Mouse (Mus musculus) myocyte (in vitro differentiated cells): ENCODE data around the gene Atrnl1.

ENCODE experiments used
- CEBPB ChIP-seq: IDR thresholded peaks from 2 replicates; pipeline ENCODE4 v1.6.1; 2011; ENCODE audit warnings: mild to moderate bottlenecking, moderate library complexity; ENCODE audit not compliant: poor library complexity, insufficient read depth, severe bottlenecking
- MAX ChIP-seq: IDR thresholded peaks from one replicate; pipeline ENCODE4 v1.6.1; 2011; ENCODE audit warnings: low read depth, mild to moderate bottlenecking, control low read depth
- MYOD1 ChIP-seq, 3 experiments: IDR thresholded peaks; one replicate each; pipeline ENCODE4 v1.6.1; 2011; ENCODE audit warnings: control low read depth in 2 of 3, low read depth in 2 of 3, mild to moderate bottlenecking in 2 of 3, moderate library complexity in 1 of 3; ENCODE audit not compliant: insufficient read length in 2 of 3, control insufficient read depth in 1 of 3
- MYOG ChIP-seq, 3 experiments: IDR thresholded peaks; one replicate each; pipeline ENCODE4 v1.6.1; 2011; ENCODE audit warnings: control low read depth in 2 of 3, low read depth in 2 of 3, mild to moderate bottlenecking in 2 of 3; ENCODE audit not compliant: insufficient read length in 2 of 3, control insufficient read depth in 1 of 3, insufficient read depth in 1 of 3
- POLR2A ChIP-seq: IDR thresholded peaks from one replicate; pipeline ENCODE4 v1.6.1; 2011; ENCODE audit warnings: low read depth, mild to moderate bottlenecking, control low read depth, moderate library complexity; ENCODE audit not compliant: insufficient read length
- POLR2AphosphoS2 ChIP-seq: IDR thresholded peaks from one replicate; pipeline ENCODE4 v1.6.1; 2011; ENCODE audit warnings: low read depth, control low read depth; ENCODE audit not compliant: insufficient read length
- REST ChIP-seq: IDR thresholded peaks from one replicate; pipeline ENCODE4 v1.6.1; 2011; ENCODE audit warnings: mild to moderate bottlenecking, control low read depth, moderate library complexity; ENCODE audit not compliant: insufficient read depth, insufficient read length
- SRF ChIP-seq: IDR thresholded peaks from one replicate; pipeline ENCODE4 v1.6.1; 2011; ENCODE audit warnings: low read depth; ENCODE audit not compliant: control insufficient read depth, insufficient read length
- TCF12 ChIP-seq: IDR thresholded peaks from one replicate; pipeline ENCODE4 v1.6.1; 2011; ENCODE audit warnings: mild to moderate bottlenecking, control low read depth; ENCODE audit not compliant: poor library complexity, insufficient read depth, severe bottlenecking
- TCF3 ChIP-seq: IDR thresholded peaks from one replicate; pipeline ENCODE4 v1.6.1; 2011; ENCODE audit warnings: low read depth, control low read depth; ENCODE audit not compliant: insufficient read length
- USF1 ChIP-seq: IDR thresholded peaks from one replicate; pipeline ENCODE4 v1.6.1; 2011; ENCODE audit warnings: low read depth, mild to moderate bottlenecking, control low read depth, moderate library complexity

- TF ChIP-seq POLR2A (no peak), USF1 (no peak), TCF3 (no peak), MAX (no peak), MYOG (IDR thresholded peaks at IDR 0.05; ENCODE audit: control insufficient read depth in 1 of 3, insufficient read depth in 1 of 3, insufficient read length in 2 of 3, low read depth in 2 of 3) (no peak), REST (no peak), POLR2AphosphoS2 (no peak), CEBPB (no peak), SRF (no peak), MYOD1 (IDR thresholded peaks at IDR 0.05; ENCODE audit: control insufficient read depth in 1 of 3, insufficient read length in 2 of 3, low read depth in 2 of 3) (no peak), TCF12 (no peak)
Measured at GRCm38 (mm10) chr19:57642536-57642935, 31.7 kb downstream of the Atrnl1 start.
